Mouse (Mus musculus) limb, embryonic 11.5 days (tissue): ENCODE data around the gene Klf15. TPM values are rescaled to one million over a fixed set of nuclear protein-coding genes. Genes with fewer than 3 reads are reported as not detected.

Experiments used
- ATAC-seq: fragments of 200-750 bp; cut with Nextera tagmentation; 2 replicates; pipeline ENCODE4 v1.8.0; 2017; ENCODE audit warnings: low read depth; ENCODE audit not compliant: insufficient number of reproducible peaks, low FRiP score, low TSS enrichment
- DNase-seq: peaks from one replicate; pipeline ENCODE4 v3.0.0-alpha.2; 2015; ENCODE audit warnings: low spot score
- H3K27ac ChIP-seq: fragments of 300-500 bp; sonication (generic); replicated peaks from 2 replicates; pipeline ENCODE4 v1.5.1; 2014; ENCODE audit warnings: low read depth, mild to moderate bottlenecking, low read length
- H3K27me3 ChIP-seq: fragments of 300-500 bp; sonication (generic); 2 replicates; pipeline ENCODE4 v1.6.1; 2014; ENCODE audit warnings: mild to moderate bottlenecking, low read length, mixed read lengths; ENCODE audit not compliant: control insufficient read depth, insufficient read depth
- H3K36me3 ChIP-seq: fragments of 300-500 bp; sonication (generic); 2 replicates; pipeline ENCODE4 v1.6.1; 2014; ENCODE audit warnings: mild to moderate bottlenecking, low read length, moderate library complexity, mixed read lengths; ENCODE audit not compliant: control insufficient read depth, insufficient read depth
- H3K4me1 ChIP-seq: fragments of 300-500 bp; sonication (generic); 2 replicates; pipeline ENCODE4 v1.6.1; 2014; ENCODE audit warnings: low read length, mixed read lengths; ENCODE audit not compliant: control insufficient read depth, insufficient read depth
- H3K4me2 ChIP-seq: fragments of 300-500 bp; sonication (generic); 2 replicates; pipeline ENCODE4 v1.6.1; 2014; ENCODE audit warnings: low read depth, mild to moderate bottlenecking, moderate library complexity; ENCODE audit not compliant: severe bottlenecking
- H3K4me3 ChIP-seq: fragments of 300-500 bp; sonication (generic); 2 replicates; pipeline ENCODE4 v1.5.1; 2014; ENCODE audit warnings: low read depth, low read length
- H3K9ac ChIP-seq: fragments of 300-500 bp; sonication (generic); 2 replicates; pipeline ENCODE4 v1.6.1; 2014; ENCODE audit warnings: mild to moderate bottlenecking, low read length
- H3K9me3 ChIP-seq: fragments of 300-500 bp; sonication (generic); 2 replicates; pipeline ENCODE4 v1.6.1; 2016; ENCODE audit warnings: low read length; ENCODE audit not compliant: control insufficient read depth
- WGBS: fragments of 180-500 bp; shearing (Covaris S2); extraction: QIAGEN DNeasy Blood & Tissue Kit; methylation state at CpG from one replicate; pipeline ENCODE4 v1.1.7; 2014; 5-methylcytosine and 5-hydroxymethylcytosine counted together
- polyA plus RNA-seq: library from polyadenylated mRNA; unstranded; fragments of >200 nt; fragmentation: Nextera tagmentation; extraction: Ambion mirVana; gene quantifications from 2 replicates; pipeline ENCODE4 v1.2.1, GENCODE M21; 2014

Gene Klf15
- polyA plus RNA-seq, 1 experiment from 2014 or later = 3.6 TPM

DNA sequence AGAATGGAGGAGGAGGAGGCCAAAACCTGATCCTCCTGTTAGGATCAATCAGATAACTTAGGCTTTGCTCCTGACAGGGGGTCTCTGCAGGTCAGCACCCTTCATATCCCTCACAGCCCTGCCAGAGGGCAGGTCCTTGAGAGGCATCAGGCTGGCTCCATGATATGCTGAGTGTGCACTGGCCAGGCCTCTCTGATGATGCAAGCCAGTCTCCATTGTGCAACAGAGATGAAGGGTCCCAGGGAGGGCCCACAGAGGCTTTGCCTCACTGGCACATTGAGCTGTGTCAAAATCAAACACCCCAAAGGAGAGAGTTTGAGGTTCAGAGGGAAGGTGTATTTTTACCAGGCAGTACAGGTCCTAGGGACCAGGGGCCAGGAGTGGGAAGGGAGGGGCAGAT, 52.0 kb downstream of the Klf15 start:
- DNase-seq (no peak), ATAC-seq (no peak)
- H3K27ac ChIP-seq = no peak overlapping the region
- no peak overlapping the region for H3K4me3 ChIP-seq
- no peak overlapping the region for H3K4me2 ChIP-seq
- H3K9me3 ChIP-seq = no peaks in the 10 kb centered on the region
- no peak overlapping the region for H3K9ac ChIP-seq
- H3K27me3 ChIP-seq = no peaks in the 10 kb centered on the region
- H3K4me1 ChIP-seq = no peaks in the 10 kb centered on the region
- H3K36me3 ChIP-seq = no peaks in the 10 kb centered on the region

- H3K27ac ChIP-seq = no peak overlapping the region
- no peaks in the 10 kb centered on the region for H3K36me3 ChIP-seq
- DNase-seq (peak; percentile 89), ATAC-seq (peak; percentile 26; the same call in 1 of the 2 replicates)
- H3K4me1 ChIP-seq = no peaks in the 10 kb centered on the region
- H3K4me2 ChIP-seq = no peak overlapping the region
- WGBS = 44% methylated on average over 4 of the region's 4 CpGs
- H3K27me3 ChIP-seq = no peaks in the 10 kb centered on the region
- H3K9ac ChIP-seq = no peak overlapping the region
- no peak overlapping the region for H3K4me3 ChIP-seq
- H3K9me3 ChIP-seq = no peaks in the 10 kb centered on the region
Measured at GRCm38 (mm10) chr6:90514883-90515405, 52.6 kb downstream of the Klf15 start.

- 56% methylated on average over 3 of the region's 3 CpGs for WGBS
- Histone ChIP-seq H3K4me3 (no peak overlapping the region), H3K4me1 (no peaks in the 10 kb centered on the region), H3K36me3 (no peaks in the 10 kb centered on the region), H3K9me3 (no peaks in the 10 kb centered on the region), H3K4me2 (no peak overlapping the region), H3K9ac (no peak overlapping the region), H3K27ac (no peak overlapping the region), H3K27me3 (no peaks in the 10 kb centered on the region)
- DNase-seq = no peak
- ATAC-seq = no peak
Measured at GRCm38 (mm10) chr6:90518892-90519291, 56.5 kb downstream of the Klf15 start.

- Histone ChIP-seq H3K36me3 (no peaks in the 10 kb centered on the region), H3K4me3 (no peak overlapping the region), H3K9me3 (no peaks in the 10 kb centered on the region), H3K4me2 (no peak overlapping the region), H3K4me1 (no peaks in the 10 kb centered on the region), H3K27me3 (no peaks in the 10 kb centered on the region), H3K9ac (no peak overlapping the region), H3K27ac (no peak overlapping the region)
- DNase-seq (no peak), ATAC-seq (no peak)
- WGBS = 31% methylated on average over 5 of the region's 5 CpGs
Measured at GRCm38 (mm10) chr6:90519375-90519774, 57.0 kb downstream of the Klf15 start.

Other genes with a start within 250 kb of the Klf15 start
- not detected in 2 replicates for gene Vmn1r53, start 238.1 kb upstream of the Klf15 start, polyA plus RNA-seq
- gene Vmn1r54, start 216.3 kb upstream of the Klf15 start, polyA plus RNA-seq = not detected in 2 replicates
- gene BC048671, start 161.4 kb upstream of the Klf15 start, polyA plus RNA-seq = not detected in 2 replicates
- gene Chst13, start 137.4 kb upstream of the Klf15 start, polyA plus RNA-seq = not detected in 2 replicates
- 0.07 and 0.14 TPM in 2 replicates for gene Uroc1, start 129.3 kb upstream of the Klf15 start, polyA plus RNA-seq
- gene Zxdc, start 93.1 kb upstream of the Klf15 start, polyA plus RNA-seq = 7.6 and 8.1 TPM in 2 replicates
- 0.57 and 0.91 TPM in 2 replicates for gene Cfap100, start 33.8 kb upstream of the Klf15 start, polyA plus RNA-seq
- 0.57 and 1.4 TPM in 2 replicates for gene Aldh1l1, start 23.9 kb downstream of the Klf15 start, polyA plus RNA-seq
- 2.0 and 2.2 TPM in 2 replicates for gene Slc41a3, start 142.1 kb downstream of the Klf15 start, polyA plus RNA-seq